8 mouse cellular contexts compared by ENCODE assay signal in genomic region chr7:141464603-141465201, GRCm38 (mm10). TPM values are rescaled to one million over a fixed set of nuclear protein-coding genes. Genes with fewer than 3 reads are reported as not detected.
DNase-seq lines count a peak whose midpoint lies in the region; ATAC-seq and TF ChIP-seq lines count a peak whose summit lies in the region.

No protein-coding gene starts in this region.

- H3K9ac ChIP-seq in heart, embryonic 11.5 days (ENCODE audit: low read depth, low read length), result peak overlapping the region; percentile 48
- H3K9ac ChIP-seq in kidney, postnatal 0 days (ENCODE audit: low read depth, low read length), result peak overlapping the region; percentile 32; the same call in 1 of the 2 replicates

- peak; percentile 26 for DNase-seq in adrenal gland, adult 2 months
- DNase-seq in adrenal gland, postnatal 25 days, result no peak
- DNase-seq in kidney, postnatal 0 days (ENCODE audit: low spot score), result no peak
- no peak for DNase-seq in layer of hippocampus, postnatal 14 days (ENCODE audit: low spot score in 2 of 2)

- peak overlapping the region; percentile 54 for H3K4me2 ChIP-seq in heart, embryonic 11.5 days
- H3K4me2 ChIP-seq in kidney, postnatal 0 days (ENCODE audit: low read length), result peak overlapping the region; percentile 50

- H3K27ac ChIP-seq in heart, embryonic 11.5 days (ENCODE audit: low read depth, low read length), result no peak overlapping the region
- H3K27ac ChIP-seq in kidney, postnatal 0 days, result peak overlapping the region; percentile 26; the same call in 1 of the 2 replicates

- H3K9me3 ChIP-seq in E14TG2a.4 (ENCODE audit: low read length), result no peaks in the 10 kb centered on the region
- no peaks in the 10 kb centered on the region for H3K9me3 ChIP-seq in heart, embryonic 11.5 days (replicated peaks; ENCODE audit: control insufficient read depth, low read length)
- no peaks in the 10 kb centered on the region for H3K9me3 ChIP-seq in kidney, postnatal 0 days (replicated peaks; ENCODE audit: low read length)
- no peaks in the 10 kb centered on the region for H3K9me3 ChIP-seq in megakaryocyte, embryonic 14.5 days

- peaks cover 8% of the 10 kb centered on the region for H3K36me3 ChIP-seq in E14TG2a.4 (ENCODE audit: insufficient read depth, low read length)
- H3K36me3 ChIP-seq in heart, embryonic 11.5 days (ENCODE audit: control insufficient read depth, insufficient read depth, low read length), result 0 out of 2 replicates have a peak, but pooled peaks cover 2% of the 10 kb centered on the region
- H3K36me3 ChIP-seq in kidney, postnatal 0 days (ENCODE audit: insufficient read depth, low read length), result peaks cover 2% of the 10 kb centered on the region; the same call in 1 of the 2 replicates
- peaks cover 39% of the 10 kb centered on the region for H3K36me3 ChIP-seq in megakaryocyte, embryonic 14.5 days (replicated peaks; ENCODE audit: low read length)

- no peak for TF ChIP-seq CTCF in E14TG2a.4 (conservative IDR thresholded peaks at IDR 0.05; ENCODE audit: low read length)
- TF ChIP-seq CTCF in kidney, postnatal 0 days (IDR thresholded peaks at IDR 0.05; ENCODE audit: low read depth), result peak; percentile 11; the same call in 1 of the 2 replicates

- WGBS in heart, embryonic 11.5 days (ENCODE audit: insufficient replicate concordance), result 5% methylated on average over 33 of the region's 38 CpGs
- 13% methylated on average over 36 of the region's 38 CpGs for WGBS in kidney, postnatal 0 days

- H3K4me3 ChIP-seq in E14TG2a.4 (replicated peaks; ENCODE audit: low read length), result peak overlapping the region; percentile 72
- H3K4me3 ChIP-seq in heart, embryonic 11.5 days (ENCODE audit: low read depth, low read length), result peak overlapping the region; percentile 31
- peak overlapping the region; percentile 12; the same call in 1 of the 2 replicates for H3K4me3 ChIP-seq in kidney, postnatal 0 days (replicated peaks; ENCODE audit: low read depth, low read length)
- H3K4me3 ChIP-seq in megakaryocyte, embryonic 14.5 days (replicated peaks), result peak overlapping the region; percentile 86

- peaks cover 66% of the 10 kb centered on the region for H3K27me3 ChIP-seq in E14TG2a.4 (ENCODE audit: insufficient read depth, low read length)
- H3K27me3 ChIP-seq in heart, embryonic 11.5 days (ENCODE audit: control insufficient read depth, insufficient read depth, low read length), result peaks cover 52% of the 10 kb centered on the region
- H3K27me3 ChIP-seq in kidney, postnatal 0 days (ENCODE audit: insufficient read depth, low read length), result no peaks in the 10 kb centered on the region
- H3K27me3 ChIP-seq in megakaryocyte, embryonic 14.5 days (replicated peaks), result peaks cover 20% of the 10 kb centered on the region

- H3K4me1 ChIP-seq in E14TG2a.4 (replicated peaks; ENCODE audit: low read depth, low read length), result peaks cover 90% of the 10 kb centered on the region
- H3K4me1 ChIP-seq in heart, embryonic 11.5 days (ENCODE audit: control insufficient read depth, insufficient read depth, low read length), result peaks cover 57% of the 10 kb centered on the region
- H3K4me1 ChIP-seq in kidney, postnatal 0 days (replicated peaks; ENCODE audit: insufficient read depth, low read length), result peaks cover 55% of the 10 kb centered on the region
- H3K4me1 ChIP-seq in megakaryocyte, embryonic 14.5 days, result peaks cover 92% of the 10 kb centered on the region

- ATAC-seq in heart, embryonic 11.5 days (replicated peaks; ENCODE audit: insufficient number of reproducible peaks, low FRiP score, low TSS enrichment), result no peak
- no peak for ATAC-seq in kidney, postnatal 0 days (replicated peaks; ENCODE audit: low FRiP score, low read depth)
- ATAC-seq in erythroblast, adult 5-6 weeks (replicated peaks; ENCODE audit: low FRiP score, poor library complexity, severe bottlenecking), result no peak

RNA-seq across cellular contexts. Expression of gene Cd151, which starts 2.5 kb away (rescaled TPM):
- 100 to 1,000 TPM; 325 to 452 TPM for total RNA-seq in adrenal gland, adult 2 months (2021)
- polyA plus RNA-seq in adrenal gland, adult 2 months (2012; rRNA removed), result 899 and 918 TPM in 2 replicates
- total RNA-seq in adrenal gland, postnatal 25 days (2021), result 287 and 310 TPM in 2 replicates
- 61.3 and 101 TPM in 2 replicates for polyA plus RNA-seq in heart, embryonic 11.5 days (2014; fragmentation: Nextera tagmentation; extraction: Ambion mirVana)
- 36.1 and 37.2 TPM in 2 replicates for polyA plus RNA-seq in kidney, postnatal 0 days (2015; fragmentation: Nextera tagmentation; extraction: Ambion mirVana)
- polyA plus RNA-seq in megakaryocyte, embryonic 14.5 days (2012; ENCODE audit: insufficient read depth, low replicate concordance), result 56.1 and 168 TPM in 2 replicates
- total RNA-seq in erythroblast, adult 5-6 weeks (2015; ENCODE audit: low replicate concordance), result 5.2 TPM in 1 of 2 replicates, not detected in the other
- 9.5 and 11.0 TPM in 2 replicates for total RNA-seq in erythroblast, adult 5-6 weeks (2017; ENCODE audit: low replicate concordance)
- total RNA-seq in layer of hippocampus, postnatal 14 days (2021), result 10 to 100 TPM; 29.5 to 33.8 TPM

RNA-seq across cellular contexts. Expression of gene Cracr2b, which starts 3.8 kb away (rescaled TPM):
- 10 to 100 TPM; 10.3 to 12.4 TPM for total RNA-seq in adrenal gland, adult 2 months (2021)
- 42.0 and 54.5 TPM in 2 replicates for polyA plus RNA-seq in adrenal gland, adult 2 months (2012; rRNA removed)
- total RNA-seq in adrenal gland, postnatal 25 days (2021), result 9.9 and 13.5 TPM in 2 replicates
- polyA plus RNA-seq in heart, embryonic 11.5 days (2014; fragmentation: Nextera tagmentation; extraction: Ambion mirVana), result 11.5 and 14.3 TPM in 2 replicates
- 16.1 and 20.5 TPM in 2 replicates for polyA plus RNA-seq in kidney, postnatal 0 days (2015; fragmentation: Nextera tagmentation; extraction: Ambion mirVana)
- 19.4 and 29.4 TPM in 2 replicates for polyA plus RNA-seq in megakaryocyte, embryonic 14.5 days (2012; ENCODE audit: insufficient read depth, low replicate concordance)
- total RNA-seq in erythroblast, adult 5-6 weeks (2015; ENCODE audit: low replicate concordance), result 0.77 TPM in 1 of 2 replicates, not detected in the other
- 3.2 TPM in 1 of 2 replicates, not detected in the other for total RNA-seq in erythroblast, adult 5-6 weeks (2017; ENCODE audit: low replicate concordance)
- 1 to 10 TPM; 5.5 to 6.6 TPM for total RNA-seq in layer of hippocampus, postnatal 14 days (2021)

RNA-seq across cellular contexts. Expression of gene Pnpla2, which starts 9.7 kb away (rescaled TPM):
- total RNA-seq in adrenal gland, adult 2 months (2021), result 1,000 to 10,000 TPM in 1 of 2 experiments, 100 to 1,000 TPM in 1; 905 to 1,265 TPM
- 1,146 and 1,725 TPM in 2 replicates for polyA plus RNA-seq in adrenal gland, adult 2 months (2012; rRNA removed)
- 538 and 617 TPM in 2 replicates for total RNA-seq in adrenal gland, postnatal 25 days (2021)
- polyA plus RNA-seq in heart, embryonic 11.5 days (2014; fragmentation: Nextera tagmentation; extraction: Ambion mirVana), result 28.7 and 35.3 TPM in 2 replicates
- 68.0 and 72.9 TPM in 2 replicates for polyA plus RNA-seq in kidney, postnatal 0 days (2015; fragmentation: Nextera tagmentation; extraction: Ambion mirVana)
- 230 and 314 TPM in 2 replicates for polyA plus RNA-seq in megakaryocyte, embryonic 14.5 days (2012; ENCODE audit: insufficient read depth, low replicate concordance)
- 10.0 and 11.3 TPM in 2 replicates for total RNA-seq in erythroblast, adult 5-6 weeks (2015; ENCODE audit: low replicate concordance)
- 5.9 and 6.0 TPM in 2 replicates for total RNA-seq in erythroblast, adult 5-6 weeks (2017; ENCODE audit: low replicate concordance)
- 10 to 100 TPM; 32.4 to 36.6 TPM for total RNA-seq in layer of hippocampus, postnatal 14 days (2021)

RNA-seq across cellular contexts. Expression of gene Polr2l, which starts 10.2 kb away (rescaled TPM):
- total RNA-seq in adrenal gland, adult 2 months (2021), result 100 to 1,000 TPM in 1 of 2 experiments, 10 to 100 TPM in 1; 84.4 to 140 TPM
- polyA plus RNA-seq in adrenal gland, adult 2 months (2012; rRNA removed), result 68.5 and 71.0 TPM in 2 replicates
- 89.5 and 102 TPM in 2 replicates for total RNA-seq in adrenal gland, postnatal 25 days (2021)
- 71.5 and 72.9 TPM in 2 replicates for polyA plus RNA-seq in heart, embryonic 11.5 days (2014; fragmentation: Nextera tagmentation; extraction: Ambion mirVana)
- polyA plus RNA-seq in kidney, postnatal 0 days (2015; fragmentation: Nextera tagmentation; extraction: Ambion mirVana), result 68.5 and 72.2 TPM in 2 replicates
- polyA plus RNA-seq in megakaryocyte, embryonic 14.5 days (2012; ENCODE audit: insufficient read depth, low replicate concordance), result 49.6 and 150 TPM in 2 replicates
- 7.3 and 10.0 TPM in 2 replicates for total RNA-seq in erythroblast, adult 5-6 weeks (2015; ENCODE audit: low replicate concordance)
- 5.4 and 9.5 TPM in 2 replicates for total RNA-seq in erythroblast, adult 5-6 weeks (2017; ENCODE audit: low replicate concordance)
- 10 to 100 TPM; 43.9 to 50.4 TPM for total RNA-seq in layer of hippocampus, postnatal 14 days (2021)

RNA-seq across cellular contexts. Expression of gene Tspan4, which starts 10.3 kb away (rescaled TPM):
- 100 to 1,000 TPM in 1 of 2 experiments, 10 to 100 TPM in 1; 47.8 to 125 TPM for total RNA-seq in adrenal gland, adult 2 months (2021)
- polyA plus RNA-seq in adrenal gland, adult 2 months (2012; rRNA removed), result 227 and 256 TPM in 2 replicates
- total RNA-seq in adrenal gland, postnatal 25 days (2021), result 70.9 and 99.3 TPM in 2 replicates
- 58.9 and 69.1 TPM in 2 replicates for polyA plus RNA-seq in heart, embryonic 11.5 days (2014; fragmentation: Nextera tagmentation; extraction: Ambion mirVana)
- 109 and 115 TPM in 2 replicates for polyA plus RNA-seq in kidney, postnatal 0 days (2015; fragmentation: Nextera tagmentation; extraction: Ambion mirVana)
- polyA plus RNA-seq in megakaryocyte, embryonic 14.5 days (2012; ENCODE audit: insufficient read depth, low replicate concordance), result 53.2 and 54.8 TPM in 2 replicates
- 0.58 and 1.7 TPM in 2 replicates for total RNA-seq in erythroblast, adult 5-6 weeks (2015; ENCODE audit: low replicate concordance)
- 2.2 and 7.7 TPM in 2 replicates for total RNA-seq in erythroblast, adult 5-6 weeks (2017; ENCODE audit: low replicate concordance)
- 10 to 100 TPM; 24.5 to 28.7 TPM for total RNA-seq in layer of hippocampus, postnatal 14 days (2021)

Comparison
In these comparisons a context has a peak if more than half of its experiments do, and no peak if none do; other contexts are left out.
1. H3K4me3 ChIP-seq: peak in every context shown above with its lines; median percentile 86 in megakaryocyte, embryonic 14.5 days; 72 in E14TG2a.4; 31 in heart, embryonic 11.5 days; 12 in kidney, postnatal 0 days.
2. RNA of gene Pnpla2, which starts 9.7 kb away (total RNA-seq): 905 to 1,265 TPM in adrenal gland, adult 2 months and 538 to 617 TPM in adrenal gland, postnatal 25 days; 32.4 to 36.6 TPM in layer of hippocampus, postnatal 14 days and 5.9 to 11.3 TPM in erythroblast, adult 5-6 weeks; every median in the first group is over 10 times any median in the second.